Mouse (Mus musculus): ENCODE results near the gene Pdcd5. TPM values are rescaled to one million over a fixed set of nuclear protein-coding genes. Genes with fewer than 3 reads are reported as not detected.

Pdcd5 gene
- 32.6 and 33.8 TPM in 2 replicates for polyA plus RNA-seq (2012; rRNA removed)

DNA sequence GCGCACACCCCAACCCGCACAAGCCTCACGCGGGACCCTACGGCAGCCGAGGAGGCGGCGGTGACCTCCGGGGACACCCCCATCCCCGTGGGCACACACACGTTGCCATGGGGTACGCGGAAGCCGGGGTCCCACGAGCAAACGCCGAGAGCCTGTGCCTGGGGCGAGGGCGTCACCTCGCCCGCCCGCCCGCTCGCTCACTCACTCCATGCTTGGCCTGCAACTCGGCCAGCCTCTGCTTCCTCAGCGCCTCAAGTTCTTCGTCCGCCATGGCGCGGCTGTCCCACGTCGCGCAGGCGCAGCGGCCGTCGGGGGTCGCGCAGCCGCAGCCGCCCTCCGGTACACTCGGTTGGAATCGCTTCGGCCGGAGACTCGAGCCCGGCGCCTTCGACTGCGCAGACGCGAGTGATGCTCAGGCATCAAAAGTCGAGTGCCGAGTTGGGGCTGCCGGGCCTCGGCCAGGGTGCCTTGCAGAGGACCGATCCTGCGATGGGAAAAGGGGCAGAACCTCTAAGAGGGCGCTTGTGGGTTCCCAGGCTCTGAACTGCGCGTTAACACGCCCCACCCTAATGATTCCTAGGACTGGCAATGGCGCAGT, at the start of gene Pdcd5:
TSS of gene Pdcd5 (minus strand) at position 421 of the 598 bp plus-strand sequence.
- TF ChIP-seq CTCF (IDR thresholded peaks at IDR 0.05; ENCODE audit: extremely low read depth, insufficient read depth, insufficient read length, insufficient replicate concordance) (no peak), POLR2A (IDR thresholded peaks at IDR 0.05; ENCODE audit: low read depth, low read length) (no peak; the same call in 1 of the 2 replicates)
- Histone ChIP-seq H3K4me3 (ENCODE audit: extremely low read depth, insufficient read depth, insufficient read length) (peak within 1 kb of the TSS; percentile 81), H3K27ac (ENCODE audit: insufficient read depth, low read length) (peak within 1 kb of the TSS; percentile 52; the same call in 1 of the 2 replicates), H3K27me3 (ENCODE audit: control insufficient read depth, insufficient read depth, low read length) (no peaks in the 10 kb centered on the region), H3K36me3 (ENCODE audit: control insufficient read depth, insufficient read depth, low read length) (peaks cover 12% of the 10 kb centered on the region), H3K4me1 (ENCODE audit: control insufficient read depth, insufficient read depth, insufficient read length) (peaks cover 3% of the 10 kb centered on the region; the same call in 1 of the 2 replicates)
- whole genome bisulfite sequencing = under 1% methylated on average over 55 of the region's 64 CpGs
- DNase-seq (ENCODE audit: low read depth in 1 of 2, low spot score in 2 of 2) = peak; percentile 89 to 95

DNA sequence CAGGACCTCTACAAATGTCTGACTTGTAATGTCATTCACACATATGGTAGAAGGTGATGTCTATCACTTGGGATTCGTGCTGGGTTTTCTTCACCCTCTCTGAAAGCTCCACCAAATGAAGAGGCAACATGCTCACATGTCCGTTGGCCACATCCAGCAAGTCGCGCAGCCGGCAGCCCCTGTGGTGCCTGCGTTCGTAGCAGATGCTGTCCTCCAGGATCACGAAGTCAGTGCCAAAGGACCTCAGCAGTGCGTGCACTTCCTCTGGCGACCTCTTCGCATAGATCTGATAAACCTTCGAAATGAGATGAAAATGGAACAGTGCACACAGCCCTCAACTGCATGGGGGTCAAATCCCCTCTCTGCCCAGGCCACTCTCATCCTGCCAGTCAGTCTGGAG, 45.3 kb upstream of the Pdcd5 start:
- Histone ChIP-seq H3K27ac (ENCODE audit: insufficient read depth, low read length) (no peak overlapping the region), H3K27me3 (ENCODE audit: control insufficient read depth, insufficient read depth, low read length) (no peaks in the 10 kb centered on the region), H3K4me3 (ENCODE audit: extremely low read depth, insufficient read depth, insufficient read length) (no peak overlapping the region), H3K36me3 (ENCODE audit: control insufficient read depth, insufficient read depth, low read length) (no peaks in the 10 kb centered on the region; the same call in 1 of the 2 replicates), H3K4me1 (ENCODE audit: control insufficient read depth, insufficient read depth, insufficient read length) (no peaks in the 10 kb centered on the region)
- DNase-seq (ENCODE audit: low read depth in 1 of 2, low spot score in 2 of 2) = no peak
- 92% methylated on average over 12 of the region's 12 CpGs for WGBS
- TF ChIP-seq POLR2A (IDR thresholded peaks at IDR 0.05; ENCODE audit: low read depth, low read length) (no peak), CTCF (IDR thresholded peaks at IDR 0.05; ENCODE audit: extremely low read depth, insufficient read depth, insufficient read length, insufficient replicate concordance) (no peak)

DNA sequence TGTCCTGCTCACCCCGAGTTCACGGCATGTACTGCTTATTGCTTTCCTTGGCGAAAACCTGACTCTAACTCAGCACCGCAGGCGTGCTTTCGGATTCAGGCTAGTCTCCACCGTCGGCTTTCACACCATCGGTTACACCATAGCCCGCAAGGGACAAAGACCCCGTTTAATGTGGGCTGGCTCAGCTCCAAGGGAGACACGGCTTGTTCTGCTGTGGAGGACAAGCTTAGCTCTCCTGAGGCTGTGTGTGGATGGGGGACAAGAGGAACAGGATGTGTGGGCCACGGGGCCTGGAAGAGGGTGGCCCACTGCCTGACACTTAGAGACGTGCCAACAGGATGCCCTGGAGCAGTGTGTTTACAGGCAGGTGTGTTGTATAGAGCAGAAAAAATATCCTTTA, 44.8 kb upstream of the Pdcd5 start:
- Histone ChIP-seq H3K27me3 (ENCODE audit: control insufficient read depth, insufficient read depth, low read length) (no peaks in the 10 kb centered on the region), H3K27ac (ENCODE audit: insufficient read depth, low read length) (no peak overlapping the region), H3K4me3 (ENCODE audit: extremely low read depth, insufficient read depth, insufficient read length) (no peak overlapping the region), H3K4me1 (ENCODE audit: control insufficient read depth, insufficient read depth, insufficient read length) (no peaks in the 10 kb centered on the region), H3K36me3 (ENCODE audit: control insufficient read depth, insufficient read depth, low read length) (no peaks in the 10 kb centered on the region; the same call in 1 of the 2 replicates)
- TF ChIP-seq CTCF (IDR thresholded peaks at IDR 0.05; ENCODE audit: extremely low read depth, insufficient read depth, insufficient read length, insufficient replicate concordance) = no peak
- TF ChIP-seq POLR2A (IDR thresholded peaks at IDR 0.05; ENCODE audit: low read depth, low read length) = no peak
- 89% methylated on average over 14 of the region's 14 CpGs for WGBS
- no peak for DNase-seq (ENCODE audit: low read depth in 1 of 2, low spot score in 2 of 2)

DNA sequence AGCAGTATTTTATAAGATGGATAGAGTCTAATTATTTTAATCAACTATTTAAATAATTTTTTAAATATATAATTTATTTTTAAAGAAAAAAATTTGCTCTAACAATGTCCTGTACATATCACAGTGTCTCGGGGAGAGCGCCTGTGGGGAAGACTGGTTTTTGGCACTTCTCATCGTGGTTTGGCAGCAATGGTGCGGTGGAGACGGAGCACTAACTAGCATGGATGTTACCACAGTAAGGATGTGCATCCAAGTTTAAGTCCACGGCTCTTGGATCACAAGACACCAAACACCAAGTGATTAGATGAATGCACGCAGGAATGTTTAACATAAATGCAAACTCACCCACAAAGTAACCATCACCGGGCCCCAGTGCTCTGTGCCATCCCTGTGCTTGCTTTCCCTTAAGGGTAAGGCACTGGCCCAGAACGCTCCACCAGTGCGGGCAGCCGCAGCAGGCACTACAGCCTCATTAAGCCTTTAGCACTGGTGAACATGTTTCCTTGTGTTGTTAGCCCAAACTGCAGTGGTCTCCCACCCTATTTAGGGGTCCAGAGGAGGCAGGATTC, 41.5 kb upstream of the Pdcd5 start:
- no peaks in the 10 kb centered on the region for H3K27me3 ChIP-seq (ENCODE audit: control insufficient read depth, insufficient read depth, low read length)
- TF ChIP-seq CTCF (IDR thresholded peaks at IDR 0.05; ENCODE audit: extremely low read depth, insufficient read depth, insufficient read length, insufficient replicate concordance) (no peak), POLR2A (IDR thresholded peaks at IDR 0.05; ENCODE audit: low read depth, low read length) (no peak)
- no peaks in the 10 kb centered on the region; the same call in 1 of the 2 replicates for H3K36me3 ChIP-seq (ENCODE audit: control insufficient read depth, insufficient read depth, low read length)
- 91% methylated on average over 11 of the region's 11 CpGs for WGBS
- no peaks in the 10 kb centered on the region for H3K4me1 ChIP-seq (ENCODE audit: control insufficient read depth, insufficient read depth, insufficient read length)
- no peak for DNase-seq (ENCODE audit: low read depth in 1 of 2, low spot score in 2 of 2)
- no peak overlapping the region for H3K4me3 ChIP-seq (ENCODE audit: extremely low read depth, insufficient read depth, insufficient read length)
- no peak overlapping the region for H3K27ac ChIP-seq (ENCODE audit: insufficient read depth, low read length)

DNA sequence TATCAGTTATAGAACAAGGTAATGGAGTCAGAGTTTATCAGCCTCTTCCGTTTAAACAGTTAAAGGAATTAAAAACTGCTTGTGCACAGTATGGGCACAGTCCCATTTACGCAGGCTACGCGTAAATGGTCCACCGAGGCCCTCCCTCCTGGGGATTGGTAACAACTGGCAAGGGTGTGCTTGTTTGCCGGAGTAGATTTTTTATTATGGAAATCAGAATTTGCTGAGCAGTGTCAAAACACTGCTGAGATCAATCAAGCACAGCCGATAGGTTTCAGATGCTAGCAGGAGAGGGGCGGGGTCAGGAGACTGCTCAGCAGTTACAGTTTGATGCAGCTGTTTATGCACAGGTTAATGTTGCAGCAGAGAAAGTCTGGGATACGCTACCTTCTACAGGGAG, 41.0 kb upstream of the Pdcd5 start:
- no peak for DNase-seq (ENCODE audit: low read depth in 1 of 2, low spot score in 2 of 2)
- Histone ChIP-seq H3K27ac (ENCODE audit: insufficient read depth, low read length) (no peak overlapping the region), H3K4me3 (ENCODE audit: extremely low read depth, insufficient read depth, insufficient read length) (no peak overlapping the region), H3K4me1 (ENCODE audit: control insufficient read depth, insufficient read depth, insufficient read length) (no peaks in the 10 kb centered on the region), H3K36me3 (ENCODE audit: control insufficient read depth, insufficient read depth, low read length) (no peaks in the 10 kb centered on the region; the same call in 1 of the 2 replicates), H3K27me3 (ENCODE audit: control insufficient read depth, insufficient read depth, low read length) (no peaks in the 10 kb centered on the region)
- WGBS = 84% methylated on average over 9 of the region's 9 CpGs
- TF ChIP-seq POLR2A (IDR thresholded peaks at IDR 0.05; ENCODE audit: low read depth, low read length) (no peak), CTCF (IDR thresholded peaks at IDR 0.05; ENCODE audit: extremely low read depth, insufficient read depth, insufficient read length, insufficient replicate concordance) (no peak)

DNA sequence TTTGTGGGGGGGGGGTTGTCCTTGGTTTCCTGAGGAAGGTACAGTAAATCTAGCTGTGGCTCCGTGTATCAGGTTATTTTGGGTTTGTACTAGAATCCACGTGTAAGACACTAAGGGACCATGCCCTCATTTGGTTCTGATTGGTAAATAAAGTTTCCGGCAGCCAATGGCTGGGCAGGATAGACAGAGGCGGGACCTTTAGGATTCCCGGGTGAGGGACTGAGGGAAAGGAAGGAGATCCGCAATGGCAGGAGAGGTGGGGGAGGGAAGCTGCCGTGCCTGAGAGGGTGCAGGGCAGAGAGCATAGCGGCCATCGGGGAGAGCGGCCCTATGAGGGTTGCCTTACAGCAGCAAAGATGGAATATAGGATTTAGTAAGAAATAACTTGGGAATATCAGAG, 39.9 kb upstream of the Pdcd5 start:
- Histone ChIP-seq H3K4me3 (ENCODE audit: extremely low read depth, insufficient read depth, insufficient read length) (no peak overlapping the region), H3K4me1 (ENCODE audit: control insufficient read depth, insufficient read depth, insufficient read length) (no peaks in the 10 kb centered on the region), H3K36me3 (ENCODE audit: control insufficient read depth, insufficient read depth, low read length) (no peaks in the 10 kb centered on the region; the same call in 1 of the 2 replicates), H3K27ac (ENCODE audit: insufficient read depth, low read length) (no peak overlapping the region), H3K27me3 (ENCODE audit: control insufficient read depth, insufficient read depth, low read length) (no peaks in the 10 kb centered on the region)
- TF ChIP-seq POLR2A (IDR thresholded peaks at IDR 0.05; ENCODE audit: low read depth, low read length) = no peak
- TF ChIP-seq CTCF (IDR thresholded peaks at IDR 0.05; ENCODE audit: extremely low read depth, insufficient read depth, insufficient read length, insufficient replicate concordance) = no peak
- DNase-seq (ENCODE audit: low read depth in 1 of 2, low spot score in 2 of 2) = no peak
- 58% methylated on average over 10 of the region's 10 CpGs for WGBS

DNA sequence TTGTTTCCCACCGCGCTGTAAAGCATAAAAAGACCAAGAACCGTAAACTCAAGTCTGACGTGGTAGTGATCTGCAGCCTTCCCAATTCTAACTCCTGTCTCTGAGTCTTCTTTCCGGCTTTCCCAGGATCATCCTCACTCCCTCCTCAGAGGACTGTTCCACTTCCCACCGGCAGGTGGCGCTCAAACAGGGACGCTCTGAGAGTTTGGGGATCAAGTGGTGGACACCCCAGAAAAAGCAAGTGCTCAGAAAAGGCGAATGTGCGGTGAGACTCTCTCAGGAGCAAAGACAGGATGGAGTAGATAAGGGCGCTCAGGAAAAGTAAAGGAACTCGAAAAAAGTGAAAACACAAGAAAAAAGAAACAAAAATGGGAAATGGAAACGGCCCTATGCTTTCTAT, 39.4 kb upstream of the Pdcd5 start:
- Histone ChIP-seq H3K4me3 (ENCODE audit: extremely low read depth, insufficient read depth, insufficient read length) (no peak overlapping the region), H3K4me1 (ENCODE audit: control insufficient read depth, insufficient read depth, insufficient read length) (no peaks in the 10 kb centered on the region), H3K36me3 (ENCODE audit: control insufficient read depth, insufficient read depth, low read length) (no peaks in the 10 kb centered on the region; the same call in 1 of the 2 replicates), H3K27ac (ENCODE audit: insufficient read depth, low read length) (no peak overlapping the region), H3K27me3 (ENCODE audit: control insufficient read depth, insufficient read depth, low read length) (no peaks in the 10 kb centered on the region)
- WGBS = 49% methylated on average over 13 of the region's 13 CpGs
- peak; percentile 90; the same call in 1 of the 2 replicates for TF ChIP-seq CTCF (IDR thresholded peaks at IDR 0.05; ENCODE audit: extremely low read depth, insufficient read depth, insufficient read length, insufficient replicate concordance)
- no peak for TF ChIP-seq POLR2A (IDR thresholded peaks at IDR 0.05; ENCODE audit: low read depth, low read length)
- peak in 1 of 2 experiments; percentile 41 for DNase-seq (ENCODE audit: low read depth in 1 of 2, low spot score in 2 of 2)
